Mouse (Mus musculus) midbrain, postnatal 0 days (tissue): ENCODE results near the gene Pcyt2. TPM values are rescaled to one million over a fixed set of nuclear protein-coding genes. Genes with fewer than 3 reads are reported as not detected.

Source experiments
- ATAC-seq: fragments of 200-750 bp; cut with Nextera tagmentation; 2 replicates; pipeline ENCODE4 v1.8.0; 2017; ENCODE audit warnings: moderate number of reproducible peaks, mild to moderate bottlenecking, moderate TSS enrichment, moderate library complexity; ENCODE audit not compliant: low FRiP score
- DNase-seq: peaks from one replicate; pipeline ENCODE4 v3.0.0-alpha.2; 2015; ENCODE audit warnings: low spot score
- H3K27ac ChIP-seq: fragments of 300-500 bp; sonication (generic); 2 replicates; pipeline ENCODE4 v1.5.1; 2014; ENCODE audit warnings: low read depth, mild to moderate bottlenecking, low read length, mixed read lengths
- H3K27me3 ChIP-seq: fragments of 300-500 bp; sonication (generic); 2 replicates; pipeline ENCODE4 v1.6.1; 2014; ENCODE audit warnings: low read length, control low read depth, mixed read lengths; ENCODE audit not compliant: insufficient read depth
- H3K36me3 ChIP-seq: fragments of 300-500 bp; sonication (generic); 2 replicates; pipeline ENCODE4 v1.6.1; 2014; ENCODE audit warnings: low read length, control low read depth, mixed read lengths; ENCODE audit not compliant: insufficient read depth
- H3K4me1 ChIP-seq: fragments of 300-500 bp; sonication (generic); 2 replicates; pipeline ENCODE4 v1.6.1; 2014; ENCODE audit warnings: mild to moderate bottlenecking, control low read depth, antibody characterized with exemption, low read length, mixed read lengths; ENCODE audit not compliant: insufficient read depth
- H3K4me2 ChIP-seq: fragments of 300-500 bp; sonication (generic); 2 replicates; pipeline ENCODE4 v1.6.1; 2014; ENCODE audit warnings: low read depth, mild to moderate bottlenecking, low read length, mixed read lengths; ENCODE audit not compliant: poor library complexity, severe bottlenecking
- H3K4me3 ChIP-seq: fragments of 300-500 bp; sonication (generic); 2 replicates; pipeline ENCODE4 v1.5.1; 2014; ENCODE audit warnings: low read depth, mild to moderate bottlenecking, low read length, moderate library complexity
- H3K9ac ChIP-seq: fragments of 300-500 bp; sonication (generic); replicated peaks from 2 replicates; pipeline ENCODE4 v1.6.1; 2014; ENCODE audit warnings: mild to moderate bottlenecking, low read length, moderate library complexity, mixed read lengths; ENCODE audit not compliant: poor library complexity, severe bottlenecking
- H3K9me3 ChIP-seq: fragments of 300-500 bp; sonication (generic); 2 replicates; pipeline ENCODE4 v1.6.1; 2016; ENCODE audit warnings: low read length, control low read depth
- CTCF ChIP-seq: IDR thresholded peaks from 2 replicates; pipeline ENCODE4 v1.5.1; 2016; ENCODE audit warnings: antibody characterized with exemption, mild to moderate bottlenecking
- WGBS: fragments of 180-500 bp; shearing (Covaris S2); extraction: QIAGEN DNeasy Blood & Tissue Kit; methylation state at CpG from one replicate; pipeline ENCODE4 v1.1.7; 2014; 5-methylcytosine and 5-hydroxymethylcytosine counted together
- polyA plus RNA-seq: library from polyadenylated mRNA; unstranded; fragments of >200 nt; fragmentation: Nextera tagmentation; extraction: Ambion mirVana; gene quantifications from 2 replicates; pipeline ENCODE4 v1.2.1, GENCODE M21; 2015
- total RNA-seq: library from RNA; depleted of rRNA; stranded (reverse); fragments of >200 nt; gene quantifications from 2 replicates; pipeline ENCODE4 v1.2.3, GENCODE M21; 2014

Gene Pcyt2
- total and polyA plus RNA-seq, 2 experiments from 2014 or later, result 129 to 137 TPM

- WGBS, result 92% methylated on average over 8 of the region's 8 CpGs
- Histone ChIP-seq H3K4me1 (no peaks in the 10 kb centered on the region), H3K9me3 (no peaks in the 10 kb centered on the region), H3K36me3 (no peaks in the 10 kb centered on the region), H3K4me2 (no peak overlapping the region), H3K9ac (no peak overlapping the region), H3K27ac (no peak overlapping the region), H3K4me3 (no peak overlapping the region), H3K27me3 (no peaks in the 10 kb centered on the region)
- ATAC-seq, result no peak
- no peak for TF ChIP-seq CTCF
- no peak for DNase-seq
These were observed 24.1 kb upstream of the Pcyt2 start for GRCm38 (mm10) chr11:120641869-120642268.

- ATAC-seq, result no peak
- Histone ChIP-seq H3K9ac (no peak overlapping the region), H3K4me1 (no peaks in the 10 kb centered on the region), H3K27ac (no peak overlapping the region), H3K27me3 (no peaks in the 10 kb centered on the region), H3K36me3 (no peaks in the 10 kb centered on the region), H3K4me3 (no peak overlapping the region), H3K9me3 (no peaks in the 10 kb centered on the region), H3K4me2 (no peak overlapping the region)
- 70% methylated on average over 9 of the region's 9 CpGs for WGBS
- TF ChIP-seq CTCF, result no peak
- no peak for DNase-seq
These were observed 23.5 kb upstream of the Pcyt2 start for GRCm38 (mm10) chr11:120641255-120641654.

- Histone ChIP-seq H3K27me3 (no peaks in the 10 kb centered on the region), H3K4me3 (no peak overlapping the region), H3K36me3 (peaks cover 3% of the 10 kb centered on the region; the same call in 1 of the 2 replicates), H3K4me2 (no peak overlapping the region), H3K4me1 (peaks cover 5% of the 10 kb centered on the region), H3K9ac (no peak overlapping the region), H3K27ac (no peak overlapping the region), H3K9me3 (no peaks in the 10 kb centered on the region)
- no peak for TF ChIP-seq CTCF
- ATAC-seq (no peak), DNase-seq (no peak)
- WGBS, result 55% methylated on average over 5 of the region's 5 CpGs
These were observed 17.1 kb upstream of the Pcyt2 start for GRCm38 (mm10) chr11:120634810-120635209.

GRCm38 (mm10) chr11:120633520-120634343 is 16.0 kb upstream of the Pcyt2 start, which contains the start of gene Mafg:
Gene Mafg (minus strand): TSS chr11:120633600.
- 10% methylated on average over 58 of the region's 58 CpGs for WGBS
- Histone ChIP-seq H3K36me3 (peaks cover 14% of the 10 kb centered on the region), H3K4me3 (peak within 1 kb of the TSS; percentile 89), H3K4me1 (peaks cover 5% of the 10 kb centered on the region), H3K27me3 (no peaks in the 10 kb centered on the region), H3K9me3 (no peaks in the 10 kb centered on the region), H3K27ac (peak within 1 kb of the TSS; percentile 91), H3K4me2 (peak within 1 kb of the TSS; percentile 96), H3K9ac (peak within 1 kb of the TSS; percentile 83)
- TF ChIP-seq CTCF, result no peak
- DNase-seq (peak; percentile 98), ATAC-seq (peak; percentile 90)

- H3K4me3 ChIP-seq, result peak overlapping the region; percentile 89
- TF ChIP-seq CTCF, result no peak
- peaks cover 5% of the 10 kb centered on the region for H3K4me1 ChIP-seq
- H3K36me3 ChIP-seq, result peaks cover 17% of the 10 kb centered on the region
- H3K9ac ChIP-seq, result peak overlapping the region; percentile 83
- no peaks in the 10 kb centered on the region for H3K9me3 ChIP-seq
- no peaks in the 10 kb centered on the region for H3K27me3 ChIP-seq
- DNase-seq (peak; percentile 64), ATAC-seq (peak; percentile 79)
- peak overlapping the region; percentile 96 for H3K4me2 ChIP-seq
- H3K27ac ChIP-seq, result peak overlapping the region; percentile 91
- under 1% methylated on average over 96 of the region's 116 CpGs for WGBS
These were observed 15.1 kb upstream of the Pcyt2 start for GRCm38 (mm10) chr11:120632559-120633519.
